8 mouse cellular contexts compared by ENCODE assay signal in genomic region chr10:111108658-111109633, GRCm38 (mm10). TPM values are rescaled to one million over a fixed set of nuclear protein-coding genes. Genes with fewer than 3 reads are reported as not detected.
DNase-seq lines count a peak whose midpoint lies in the region; ATAC-seq and TF ChIP-seq lines count a peak whose summit lies in the region.

No protein-coding gene starts in this region.

- no peaks in the 10 kb centered on the region for H3K27me3 ChIP-seq in lung, embryonic 15.5 days

- DNase-seq in MEL-GATA-1-ER (ENCODE audit: extremely low read depth, low read depth) = peak; percentile 64
- DNase-seq in brain, embryonic 18.5 days (ENCODE audit: low read depth, low spot score) = peak; percentile 45
- DNase-seq in heart, postnatal 36 days = peak; percentile 63 to 64
- DNase-seq in layer of hippocampus, adult 9-10 months (ENCODE audit: low spot score) = peak; percentile 71
- DNase-seq in thymus, postnatal 25 days = peak; percentile 58

- no peaks in the 10 kb centered on the region for H3K4me1 ChIP-seq in embryonic fibroblast, embryonic 13.5 days (ENCODE audit: control insufficient read depth, insufficient read depth, low read length)
- no peaks in the 10 kb centered on the region for H3K4me1 ChIP-seq in lung, embryonic 15.5 days

- peak overlapping the region; percentile 27; the same call in 1 of the 2 replicates for H3K4me2 ChIP-seq in lung, embryonic 15.5 days

- no peaks in the 10 kb centered on the region for H3K9me3 ChIP-seq in lung, embryonic 15.5 days

- H3K4me3 ChIP-seq in embryonic fibroblast, embryonic 13.5 days (ENCODE audit: insufficient read depth, low read length) = peak overlapping the region; percentile 40
- H3K4me3 ChIP-seq in lung, embryonic 15.5 days = 0 out of 2 replicates have a peak overlapping the region, but pooled peaks have one; percentile 18

- peak; percentile 31; the same call in 1 of the 2 replicates for TF ChIP-seq CTCF in embryonic fibroblast, embryonic 13.5 days (IDR thresholded peaks at IDR 0.05; ENCODE audit: borderline replicate concordance, insufficient read depth, low read length)

- no peak for ATAC-seq in lung, embryonic 15.5 days (ENCODE audit: borderline replicate concordance, extremely low read depth, low FRiP score, low TSS enrichment)
- peak; percentile 70 for ATAC-seq in neutrophil, adult 5-6 weeks (ENCODE audit: extremely low read depth, insufficient number of reproducible peaks, low FRiP score, poor library complexity, severe bottlenecking)

- H3K27ac ChIP-seq in embryonic fibroblast, embryonic 13.5 days (ENCODE audit: insufficient read depth, low read length) = no peak overlapping the region
- H3K27ac ChIP-seq in lung, embryonic 15.5 days = no peak overlapping the region

- no peak for TF ChIP-seq POLR2A in embryonic fibroblast, embryonic 13.5 days (IDR thresholded peaks at IDR 0.05; ENCODE audit: low read depth, low read length)

- 41% methylated on average over 24 of the region's 24 CpGs for WGBS in lung, embryonic 15.5 days

- no peak overlapping the region for H3K9ac ChIP-seq in lung, embryonic 15.5 days

- no peaks in the 10 kb centered on the region for H3K36me3 ChIP-seq in lung, embryonic 15.5 days

- intact Hi-C loops in heart, postnatal 36 days (cut with DNase I) = loop anchor here (2.0 to 5.0 kb wide), 2 partner anchors 53 to 134 kb away; partner anchors contain the start of gene Osbpl8

RNA-seq across cellular contexts. Expression of gene Osbpl8, which starts 55.6 kb away (rescaled TPM):
- polyA plus RNA-seq in embryonic fibroblast, embryonic 13.5 days (2011; ENCODE audit: insufficient read length, low read depth, missing spikeins) = 24.3 and 24.8 TPM in 2 replicates
- 10 to 100 TPM; 70.4 to 71.4 TPM for total RNA-seq in heart, postnatal 36 days (2021)
- 9.5 and 10.5 TPM in 2 replicates for polyA plus RNA-seq in lung, embryonic 15.5 days (2015; fragmentation: Nextera tagmentation; extraction: Ambion mirVana)
- total RNA-seq in neutrophil, adult 5-6 weeks (2017) = 87.2 and 87.7 TPM in 2 replicates
